Mouse (Mus musculus) CD4-positive naive resting alpha-beta T cell, adult 76 days (primary cell): Measurements from ENCODE around the gene Adgra1. TPM values are rescaled to one million over a fixed set of nuclear protein-coding genes. Genes with fewer than 3 reads are reported as not detected.

Experiments used
- total RNA-seq: library from RNA; stranded (reverse); gene quantifications from one replicate; pipeline ENCODE4 v1.2.4, GENCODE M21; 2023

The Adgra1 gene
- not detected for total RNA-seq

DNA sequence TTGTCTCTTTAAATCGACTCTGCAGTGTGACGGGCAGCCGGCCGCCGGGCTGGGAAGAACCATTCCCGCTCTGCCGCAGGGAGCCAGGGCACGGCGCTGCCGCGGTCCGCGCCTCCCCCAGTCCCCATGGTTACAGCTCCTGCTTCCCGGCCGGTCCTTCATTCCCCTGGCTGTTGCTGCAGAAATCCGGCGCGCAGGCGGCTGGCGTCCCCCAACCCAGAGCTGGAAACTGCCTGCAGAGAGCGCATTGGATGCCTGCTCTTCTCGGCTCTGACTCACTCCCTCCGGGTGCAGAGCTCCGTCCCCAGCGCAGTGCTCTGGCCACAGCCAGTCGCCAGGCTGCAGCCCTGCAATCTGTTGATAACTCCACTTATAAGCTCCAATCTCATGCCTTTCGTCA is at the start of gene Adgra1:
Adgra1 (plus strand) TSS at position 139 of the 400 bp plus-strand sequence.

DNA sequence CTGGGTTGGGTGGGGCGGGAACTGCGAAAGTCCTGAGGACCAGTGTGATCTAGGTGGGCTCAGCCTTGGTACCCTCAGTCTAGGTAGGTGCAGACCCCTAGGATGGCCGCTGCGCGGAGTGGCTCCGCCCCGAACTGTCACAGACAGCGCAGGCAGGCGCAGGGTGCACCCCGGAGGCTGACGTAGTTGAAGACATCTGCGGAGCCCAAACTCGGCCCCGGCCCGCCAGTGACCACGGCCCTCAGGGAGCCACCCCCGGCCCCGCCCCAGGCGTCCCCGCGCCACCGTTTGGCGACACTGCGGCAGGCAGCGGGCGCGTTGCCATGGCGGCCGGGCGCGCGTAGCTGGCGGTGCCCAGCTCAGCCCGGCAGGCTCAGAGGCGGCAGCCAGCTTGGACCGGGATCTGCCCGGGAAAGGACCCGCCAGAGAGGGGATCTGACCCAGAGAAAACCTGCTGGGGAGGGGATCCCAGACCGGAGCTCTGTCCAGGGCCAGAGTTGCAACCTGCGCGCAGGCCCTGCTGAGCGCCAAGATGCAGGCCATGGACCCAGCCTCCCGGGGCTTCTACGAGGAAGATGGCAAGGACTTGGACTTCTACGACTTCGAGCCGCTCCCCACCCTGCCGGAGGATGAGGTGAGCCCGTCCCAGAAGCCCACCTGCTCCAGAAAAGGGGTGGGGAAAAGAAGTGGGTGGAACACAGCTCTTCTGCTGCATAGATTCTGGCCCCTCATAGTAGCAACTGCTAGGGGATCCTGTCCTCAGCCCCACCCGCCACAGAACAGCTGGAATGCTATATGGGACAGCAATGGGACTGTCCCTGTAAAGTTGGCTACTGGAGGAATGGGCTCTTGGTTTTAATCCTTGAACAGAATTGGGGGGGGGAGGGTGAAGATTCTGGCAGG is 60.9 kb downstream of the Adgra1 start, which contains the start of gene Kndc1:
Kndc1 (plus strand) TSS at position 42 of the 903 bp plus-strand sequence.

Other genes starting within 250 kb of the Adgra1 start
- gene Cfap46, start 150.4 kb upstream of the Adgra1 start, total RNA-seq: not detected
- gene Kndc1, start 60.5 kb downstream of the Adgra1 start, total RNA-seq: not detected
- gene Utf1, start 109.6 kb downstream of the Adgra1 start, total RNA-seq: not detected
- gene 6430531B16Rik, start 144.6 kb downstream of the Adgra1 start, total RNA-seq: not detected
- 3.3 TPM for gene Adam8, start 158.4 kb downstream of the Adgra1 start, total RNA-seq
- 36.5 TPM for gene Zfp511, start 202.2 kb downstream of the Adgra1 start, total RNA-seq
- 24.5 TPM for gene Tubgcp2, start 202.5 kb downstream of the Adgra1 start, total RNA-seq
- not detected for gene Msx3, start 214.9 kb downstream of the Adgra1 start, total RNA-seq
- not detected for gene Caly, start 248.4 kb downstream of the Adgra1 start, total RNA-seq